Mouse (Mus musculus) lung, adult 2 months (tissue): ENCODE results near the gene Gdap1l1.

Experiments used
- CTCF ChIP-seq: fragments of 200-500 bp; IDR thresholded peaks from 2 replicates; pipeline ENCODE4 v1.5.1; 2011; ENCODE audit warnings: mild to moderate bottlenecking, low read length, control low read depth; ENCODE audit not compliant: insufficient read depth
- POLR2A ChIP-seq: fragments of 200-500 bp; IDR thresholded peaks from 2 replicates; pipeline ENCODE4 v1.6.1; 2011; ENCODE audit warnings: low read depth, mild to moderate bottlenecking, control low read depth, low read length, borderline replicate concordance; ENCODE audit errors: extremely low read depth

GRCm38 (mm10) chr2:163443543-163443942, 5.3 kb downstream of the Gdap1l1 start:
- TF ChIP-seq CTCF = no peak
- TF ChIP-seq POLR2A = no peak
